Mouse (Mus musculus) forebrain, embryonic 15.5 days (tissue): ENCODE measurements at regions not wholly inside any gene's neighbourhood (a gene's known extent, or its start where the extent isn't known, plus 50 kb on each side); places are given as distances from the start of the nearest gene placed in this dataset.

Experiments used
- ATAC-seq: fragments of 200-750 bp; cut with Nextera tagmentation; replicated peaks from 2 replicates; pipeline ENCODE4 v1.8.0; 2017; ENCODE audit warnings: mild to moderate bottlenecking, moderate TSS enrichment, moderate library complexity
- H3K27ac ChIP-seq: fragments of 300-500 bp; sonication (generic); replicated peaks from 2 replicates; pipeline ENCODE4 v1.5.1; 2015; ENCODE audit warnings: mild to moderate bottlenecking, inconsistent platforms
- H3K27me3 ChIP-seq: fragments of 300-500 bp; sonication (generic); 2 replicates; pipeline ENCODE4 v1.6.1; 2015; ENCODE audit warnings: inconsistent platforms
- H3K36me3 ChIP-seq: fragments of 300-500 bp; sonication (generic); 2 replicates; pipeline ENCODE4 v1.6.1; 2015; ENCODE audit warnings: mild to moderate bottlenecking, inconsistent platforms
- H3K4me1 ChIP-seq: fragments of 300-500 bp; sonication (generic); 2 replicates; pipeline ENCODE4 v1.6.1; 2015; ENCODE audit warnings: inconsistent platforms
- H3K4me2 ChIP-seq: fragments of 300-500 bp; sonication (generic); replicated peaks from 2 replicates; pipeline ENCODE4 v1.6.1; 2015; ENCODE audit warnings: mild to moderate bottlenecking, inconsistent platforms
- H3K4me3 ChIP-seq: fragments of 300-500 bp; sonication (generic); 2 replicates; pipeline ENCODE4 v1.5.1; 2015; ENCODE audit warnings: mild to moderate bottlenecking, inconsistent platforms
- H3K9ac ChIP-seq: fragments of 300-500 bp; sonication (generic); replicated peaks from 2 replicates; pipeline ENCODE4 v1.6.1; 2015; ENCODE audit warnings: mild to moderate bottlenecking, inconsistent platforms
- H3K9me3 ChIP-seq: fragments of 300-500 bp; sonication (generic); 2 replicates; pipeline ENCODE4 v1.6.1; 2016; ENCODE audit warnings: inconsistent platforms
- WGBS: fragments of 180-500 bp; shearing (Covaris S2); methylation state at CpG from one replicate; pipeline ENCODE4 v1.1.7; 2015; ENCODE audit warnings: mixed read lengths; 5-methylcytosine and 5-hydroxymethylcytosine counted together

DNA sequence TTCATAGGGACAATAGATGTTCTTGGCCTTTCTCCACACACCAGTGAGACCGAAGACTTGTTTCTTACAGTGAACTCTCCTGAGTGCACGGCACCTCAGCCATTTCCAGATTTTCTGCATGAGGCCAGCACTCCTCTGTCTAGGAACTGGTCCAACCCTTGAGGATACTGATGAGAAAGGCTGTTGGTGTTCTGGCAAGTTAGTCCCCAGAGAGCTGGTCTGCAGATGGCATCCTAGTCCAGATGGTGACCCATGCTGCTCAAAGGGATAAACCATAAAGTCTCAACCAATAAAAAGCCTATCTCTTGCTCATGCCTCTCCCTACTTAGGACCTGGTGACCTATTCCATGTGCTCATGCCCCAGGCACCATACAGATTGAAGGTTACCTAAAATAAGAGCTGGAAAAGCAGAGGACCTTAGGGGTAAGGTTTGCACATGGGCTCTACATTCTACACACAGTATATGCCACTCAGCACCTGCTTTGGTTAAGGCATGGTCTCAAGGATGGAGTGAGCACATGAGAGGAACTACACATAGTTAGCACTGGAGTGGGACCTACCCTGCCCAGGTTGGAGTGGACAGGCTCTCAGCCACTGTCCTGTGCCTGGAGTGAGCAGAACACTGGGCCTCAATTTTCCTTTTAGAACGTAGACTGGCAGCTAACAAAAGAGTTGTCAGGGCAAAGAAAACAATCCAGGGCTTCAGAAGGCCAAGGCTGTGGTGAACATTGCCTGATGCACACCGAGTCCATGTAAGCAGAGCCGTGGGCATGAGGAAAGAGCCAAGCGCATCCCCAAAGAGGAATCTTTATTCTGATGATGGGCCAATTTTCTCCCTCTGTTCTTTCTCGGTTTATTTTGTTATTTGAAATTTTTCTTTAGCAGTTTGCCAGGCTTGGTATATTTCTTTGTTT is 335.9 kb downstream of the Glrx3 start:
- Histone ChIP-seq H3K36me3 (no peaks in the 10 kb centered on the region), H3K4me3 (no peak overlapping the region), H3K27me3 (no peaks in the 10 kb centered on the region), H3K9me3 (no peaks in the 10 kb centered on the region), H3K4me2 (no peak overlapping the region), H3K9ac (no peak overlapping the region), H3K27ac (peak overlapping the region; percentile 74), H3K4me1 (peaks cover 15% of the 10 kb centered on the region)
- 31% methylated on average over 7 of the region's 7 CpGs for WGBS
- peak; percentile 65 for ATAC-seq

DNA sequence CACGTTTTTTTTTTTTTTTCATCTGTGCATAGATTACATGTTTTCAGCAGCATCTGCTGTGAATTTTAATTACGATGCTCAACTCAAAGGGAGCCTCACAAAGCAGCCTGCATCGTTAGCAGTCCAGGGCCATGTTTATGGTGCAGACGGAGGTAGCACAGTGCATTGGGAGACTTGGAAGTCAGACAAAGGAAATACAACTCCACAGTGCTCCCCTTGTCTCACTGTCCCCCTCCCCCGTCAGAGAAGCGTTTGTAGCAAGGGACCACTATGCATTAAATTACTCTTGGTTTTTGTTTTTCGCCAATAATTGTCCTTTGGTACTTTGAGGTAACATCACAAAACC is 336.5 kb downstream of the Glrx3 start:
- no peak overlapping the region for H3K9ac ChIP-seq
- H3K9me3 ChIP-seq, result no peaks in the 10 kb centered on the region
- no peaks in the 10 kb centered on the region for H3K27me3 ChIP-seq
- peaks cover 15% of the 10 kb centered on the region for H3K4me1 ChIP-seq
- peak overlapping the region; percentile 74 for H3K27ac ChIP-seq
- no peak overlapping the region for H3K4me2 ChIP-seq
- 13% methylated on average over 7 of the region's 7 CpGs for WGBS
- H3K4me3 ChIP-seq, result no peak overlapping the region
- peak; percentile 88 for ATAC-seq
- H3K36me3 ChIP-seq, result no peaks in the 10 kb centered on the region

DNA sequence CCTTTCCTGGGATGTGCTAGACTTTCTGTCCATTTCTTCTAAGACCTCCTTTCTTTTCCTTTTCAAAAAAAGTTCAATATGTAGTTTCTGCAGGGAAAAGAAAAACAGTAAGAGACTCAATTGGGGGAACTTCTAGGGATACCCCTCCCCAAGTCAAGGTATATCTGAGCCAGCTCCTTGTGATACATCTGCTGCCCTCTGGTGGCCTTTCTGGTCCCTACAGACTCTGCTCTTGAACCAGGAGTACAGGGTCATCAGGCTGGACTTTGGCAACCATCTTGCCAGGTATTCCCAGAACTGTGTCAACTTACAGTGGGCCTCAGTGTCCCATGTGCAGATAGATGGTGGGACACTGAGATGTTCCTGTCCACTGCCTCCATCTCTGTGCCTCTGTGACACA is 346.5 kb downstream of the Glrx3 start:
- Histone ChIP-seq H3K4me2 (no peak overlapping the region), H3K27ac (no peak overlapping the region), H3K36me3 (no peaks in the 10 kb centered on the region), H3K4me1 (no peaks in the 10 kb centered on the region), H3K27me3 (no peaks in the 10 kb centered on the region), H3K4me3 (no peak overlapping the region), H3K9ac (no peak overlapping the region), H3K9me3 (no peaks in the 10 kb centered on the region)
- no peak for ATAC-seq

DNA sequence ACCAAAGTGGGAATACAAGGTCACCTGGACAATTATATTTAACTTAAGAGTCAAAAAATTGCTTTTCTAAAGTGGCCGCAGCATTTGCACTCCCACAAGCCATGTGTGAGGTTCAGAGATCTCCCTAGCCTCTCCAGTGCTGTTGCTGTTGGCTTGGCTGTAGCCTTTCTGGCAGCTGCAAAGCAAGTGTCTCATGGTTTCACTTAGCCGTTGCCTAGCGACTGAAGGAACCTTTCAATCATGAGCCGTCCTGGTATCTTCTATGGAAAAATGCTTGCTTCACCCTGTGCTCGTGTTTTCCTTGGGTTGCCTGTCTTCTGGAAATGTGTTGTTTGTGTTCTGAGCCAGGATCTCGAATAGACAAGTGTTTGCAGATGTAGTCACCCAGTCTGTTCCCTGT is 367.9 kb downstream of the Glrx3 start:
- 40% methylated on average over 6 of the region's 6 CpGs for WGBS
- no peaks in the 10 kb centered on the region for H3K27me3 ChIP-seq
- no peaks in the 10 kb centered on the region for H3K36me3 ChIP-seq
- H3K4me3 ChIP-seq, result no peak overlapping the region
- no peak overlapping the region for H3K27ac ChIP-seq
- no peak for ATAC-seq
- no peak overlapping the region for H3K9ac ChIP-seq
- peaks cover 19% of the 10 kb centered on the region for H3K4me1 ChIP-seq
- no peaks in the 10 kb centered on the region for H3K9me3 ChIP-seq
- no peak overlapping the region for H3K4me2 ChIP-seq

DNA sequence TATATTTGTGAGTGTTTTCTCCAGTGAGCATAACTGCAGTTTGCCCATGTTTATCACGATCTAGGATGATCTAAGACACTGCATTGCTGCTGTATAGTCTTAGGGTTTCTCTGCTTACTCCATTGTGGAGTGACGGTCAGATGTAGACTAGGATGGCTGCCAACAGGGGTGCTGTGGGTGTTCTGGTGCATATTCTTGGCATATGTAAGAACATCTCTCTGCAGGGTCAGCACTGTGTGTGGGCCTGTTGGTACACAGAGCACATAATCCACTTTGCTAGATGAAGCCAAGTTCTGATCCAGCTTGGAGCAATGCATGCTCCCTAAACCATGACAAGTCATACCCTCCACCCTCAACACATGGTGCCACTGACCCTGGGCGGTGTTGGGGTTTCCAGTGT is 375.4 kb downstream of the Glrx3 start:
- ATAC-seq, result no peak
- Histone ChIP-seq H3K4me2 (no peak overlapping the region), H3K4me1 (no peaks in the 10 kb centered on the region), H3K27me3 (no peaks in the 10 kb centered on the region), H3K4me3 (no peak overlapping the region), H3K9me3 (no peaks in the 10 kb centered on the region), H3K9ac (no peak overlapping the region), H3K36me3 (no peaks in the 10 kb centered on the region), H3K27ac (no peak overlapping the region)
- WGBS, result 79% methylated on average over 3 of the region's 3 CpGs

DNA sequence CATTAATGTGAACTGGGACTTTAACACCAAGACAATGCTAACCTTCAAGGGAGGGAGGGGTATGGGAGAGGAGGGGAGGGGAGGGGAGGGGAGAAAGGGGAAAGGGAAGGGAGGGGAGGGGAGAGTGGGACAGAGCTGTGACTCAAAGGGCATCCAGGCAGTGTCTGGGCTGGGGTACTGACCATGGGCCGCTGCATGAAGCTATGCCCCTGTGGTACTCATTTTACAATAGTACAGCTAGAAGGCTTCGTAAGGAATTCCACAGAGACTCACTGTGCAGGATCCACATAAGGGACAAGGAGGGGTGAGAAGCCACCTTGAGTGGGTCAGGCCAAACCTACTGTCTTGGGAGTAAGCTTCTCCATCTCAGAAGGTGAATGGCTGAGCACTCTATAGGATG is 403.1 kb downstream of the Glrx3 start:
- Histone ChIP-seq H3K27ac (no peak overlapping the region), H3K9me3 (no peaks in the 10 kb centered on the region), H3K36me3 (no peaks in the 10 kb centered on the region), H3K4me3 (no peak overlapping the region), H3K27me3 (no peaks in the 10 kb centered on the region), H3K9ac (no peak overlapping the region), H3K4me2 (no peak overlapping the region), H3K4me1 (no peaks in the 10 kb centered on the region; the same call in 1 of the 2 replicates)
- ATAC-seq, result no peak
- WGBS, result 91% methylated on average over 2 of the region's 2 CpGs

DNA sequence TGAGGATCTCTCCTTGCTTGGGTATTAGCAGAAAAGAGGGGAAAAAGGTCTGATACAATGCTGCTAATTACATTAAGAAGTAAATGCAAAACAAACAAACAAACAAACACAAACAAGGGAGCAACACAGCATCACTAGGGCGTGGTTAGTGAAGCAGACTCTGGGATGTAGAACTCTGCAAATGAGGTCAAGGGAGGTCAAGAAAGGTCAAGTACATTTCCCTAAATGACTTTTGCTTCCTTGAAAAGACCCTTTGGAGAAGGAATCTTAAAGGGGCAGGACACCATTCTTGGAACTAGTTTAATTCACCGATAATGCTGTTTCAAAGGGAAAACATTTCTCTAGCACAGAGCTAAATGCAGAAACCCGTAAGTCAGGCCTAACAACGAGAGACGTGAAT is 403.6 kb downstream of the Glrx3 start:
- Histone ChIP-seq H3K4me1 (no peaks in the 10 kb centered on the region; the same call in 1 of the 2 replicates), H3K27me3 (no peaks in the 10 kb centered on the region), H3K4me2 (no peak overlapping the region), H3K36me3 (no peaks in the 10 kb centered on the region), H3K27ac (no peak overlapping the region), H3K4me3 (no peak overlapping the region), H3K9ac (no peak overlapping the region), H3K9me3 (no peaks in the 10 kb centered on the region)
- ATAC-seq, result no peak
- WGBS, result 54% methylated on average over 5 of the region's 5 CpGs

DNA sequence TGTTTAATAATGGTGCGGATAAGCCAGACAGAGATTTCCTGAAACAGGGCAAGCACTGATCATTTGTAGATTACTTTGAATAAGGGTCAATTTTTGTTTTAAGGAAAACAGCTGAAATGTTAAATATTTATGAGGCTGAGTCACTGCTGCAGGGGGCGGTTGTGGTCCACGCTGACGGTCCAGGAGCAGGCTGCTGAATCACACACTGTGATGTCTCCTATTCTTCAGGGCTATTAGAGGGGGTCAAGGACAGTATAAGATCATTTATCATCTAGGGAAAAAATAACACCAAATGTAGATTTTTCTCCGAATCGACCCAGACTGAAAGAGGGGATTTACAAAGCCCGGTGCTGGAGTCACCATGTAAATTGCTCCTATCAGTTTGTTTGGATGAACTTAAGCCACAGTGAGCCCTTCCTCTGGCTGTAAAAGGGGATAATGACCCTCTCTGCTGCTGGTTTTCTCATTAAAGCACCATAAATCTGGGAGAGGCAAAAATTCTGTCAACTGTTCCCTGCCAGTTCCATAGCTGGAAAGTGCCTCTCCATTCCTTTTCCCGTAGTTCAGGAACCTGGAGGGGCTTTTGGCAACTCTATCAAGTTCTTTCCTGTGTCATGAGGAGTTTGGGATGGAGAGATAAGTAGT is 404.2 kb downstream of the Glrx3 start:
- Histone ChIP-seq H3K36me3 (no peaks in the 10 kb centered on the region), H3K9ac (no peak overlapping the region), H3K27ac (no peak overlapping the region), H3K4me1 (no peaks in the 10 kb centered on the region; the same call in 1 of the 2 replicates), H3K4me2 (no peak overlapping the region), H3K4me3 (no peak overlapping the region), H3K9me3 (no peaks in the 10 kb centered on the region), H3K27me3 (no peaks in the 10 kb centered on the region)
- ATAC-seq, result no peak
- WGBS, result 51% methylated on average over 8 of the region's 8 CpGs

DNA sequence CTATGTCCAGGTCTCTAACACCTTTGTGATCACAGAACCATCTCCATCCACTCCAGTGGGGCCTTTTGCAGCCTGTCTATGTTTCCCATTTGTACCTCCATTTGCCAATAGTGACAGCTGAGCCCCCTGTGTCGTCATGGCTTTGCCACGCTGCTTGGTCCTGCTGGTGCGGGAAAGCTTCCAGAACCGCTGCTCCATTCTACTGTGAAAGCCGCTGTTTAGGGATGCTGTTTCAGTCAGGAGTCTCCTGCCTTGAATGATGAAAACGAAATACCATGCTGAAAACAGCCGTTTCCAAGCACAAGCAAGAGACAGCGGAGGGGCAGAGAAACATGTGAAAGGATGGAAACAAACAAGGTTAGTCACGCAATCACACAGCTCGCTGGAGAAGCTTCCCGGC is 410.4 kb downstream of the Glrx3 start:
- no peak for ATAC-seq
- 68% methylated on average over 11 of the region's 11 CpGs for WGBS

DNA sequence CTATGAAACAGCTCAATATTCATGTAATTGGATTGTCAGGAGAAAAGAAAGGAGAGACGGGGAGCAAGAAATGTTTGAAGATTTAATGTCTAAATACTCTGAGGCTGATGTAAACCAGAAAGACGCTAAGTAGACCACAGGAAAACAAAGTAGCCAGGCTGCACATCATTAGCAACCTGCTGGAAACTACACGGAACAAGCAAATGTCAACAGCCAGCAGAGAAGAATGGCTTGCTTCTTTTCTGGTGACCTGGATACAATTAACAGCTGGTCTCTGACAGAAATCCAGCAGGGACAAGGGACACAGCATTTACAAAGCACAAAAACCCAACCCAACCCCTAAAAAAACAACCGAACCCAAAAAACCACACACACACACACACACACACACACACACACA is 413.6 kb downstream of the Glrx3 start:
- no peak overlapping the region for H3K9ac ChIP-seq
- no peak for ATAC-seq
- no peaks in the 10 kb centered on the region for H3K36me3 ChIP-seq
- H3K4me1 ChIP-seq, result no peaks in the 10 kb centered on the region
- H3K4me3 ChIP-seq, result no peak overlapping the region
- H3K27me3 ChIP-seq, result no peaks in the 10 kb centered on the region
- 7% methylated on average over 4 of the region's 4 CpGs for WGBS
- H3K27ac ChIP-seq, result no peak overlapping the region
- H3K4me2 ChIP-seq, result no peak overlapping the region
- H3K9me3 ChIP-seq, result no peaks in the 10 kb centered on the region

More for the DNA sequence above, 410.4 kb downstream of the Glrx3 start:
- H3K27ac ChIP-seq, result no peak overlapping the region
- no peaks in the 10 kb centered on the region for H3K36me3 ChIP-seq
- H3K27me3 ChIP-seq, result no peaks in the 10 kb centered on the region
- H3K4me3 ChIP-seq, result no peak overlapping the region
- no peaks in the 10 kb centered on the region for H3K9me3 ChIP-seq
- H3K4me2 ChIP-seq, result no peak overlapping the region
- H3K9ac ChIP-seq, result no peak overlapping the region
- H3K4me1 ChIP-seq, result no peaks in the 10 kb centered on the region

DNA sequence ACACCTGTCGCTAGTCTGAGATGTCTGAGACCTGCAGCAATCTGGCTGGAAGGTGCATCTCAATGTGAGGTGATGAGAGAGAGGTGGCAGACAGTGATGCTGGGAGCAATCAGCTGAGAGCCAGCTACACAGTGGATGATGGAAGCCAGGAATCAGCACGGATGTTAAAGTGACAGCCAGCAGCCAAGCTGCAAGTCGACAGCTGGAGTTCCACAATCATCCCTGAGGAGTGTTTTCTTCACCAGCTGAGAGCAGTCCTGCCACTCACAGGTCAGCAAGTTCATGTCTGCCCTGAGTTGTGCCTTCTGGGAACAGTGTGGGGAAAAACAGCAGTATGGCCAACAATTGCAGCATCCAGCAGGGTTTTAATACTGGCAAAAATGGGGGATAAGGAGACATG is 422.3 kb downstream of the Glrx3 start:
- H3K4me2 ChIP-seq, result no peak overlapping the region
- no peaks in the 10 kb centered on the region for H3K36me3 ChIP-seq
- H3K27ac ChIP-seq, result no peak overlapping the region
- H3K4me3 ChIP-seq, result no peak overlapping the region
- no peak overlapping the region for H3K9ac ChIP-seq
- H3K27me3 ChIP-seq, result no peaks in the 10 kb centered on the region
- no peak for ATAC-seq
- no peaks in the 10 kb centered on the region for H3K9me3 ChIP-seq
- 75% methylated on average over 3 of the region's 3 CpGs for WGBS
- peaks cover 1% of the 10 kb centered on the region; the same call in 1 of the 2 replicates for H3K4me1 ChIP-seq

DNA sequence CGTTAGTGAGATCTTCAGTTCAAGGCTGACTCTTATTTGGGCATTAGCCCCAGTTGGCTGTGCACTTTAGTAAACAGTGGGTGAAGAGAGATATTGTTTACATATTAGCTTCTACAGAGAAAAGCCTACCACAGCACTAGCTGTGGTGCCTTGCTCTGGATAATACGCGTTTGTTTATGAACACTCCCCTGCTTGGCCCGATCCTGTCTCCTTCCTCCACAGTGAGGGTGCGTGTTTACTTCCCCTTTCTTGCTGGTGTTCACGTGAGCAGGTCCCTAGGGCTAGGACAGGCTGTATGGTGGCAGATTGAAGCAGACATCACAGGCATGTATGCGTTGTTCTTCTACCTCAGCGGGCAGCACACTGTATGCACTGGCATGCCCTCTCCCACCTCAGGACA is 423.1 kb downstream of the Glrx3 start:
- no peaks in the 10 kb centered on the region for H3K9me3 ChIP-seq
- no peak overlapping the region for H3K4me2 ChIP-seq
- no peak overlapping the region for H3K4me3 ChIP-seq
- no peaks in the 10 kb centered on the region for H3K36me3 ChIP-seq
- H3K27ac ChIP-seq, result no peak overlapping the region
- 85% methylated on average over 8 of the region's 8 CpGs for WGBS
- H3K4me1 ChIP-seq, result peaks cover 9% of the 10 kb centered on the region
- ATAC-seq, result no peak
- H3K27me3 ChIP-seq, result no peaks in the 10 kb centered on the region
- no peak overlapping the region for H3K9ac ChIP-seq
